Comparison of ENCODE assay signal across 10 mouse cellular contexts in the genomic region with DNA sequence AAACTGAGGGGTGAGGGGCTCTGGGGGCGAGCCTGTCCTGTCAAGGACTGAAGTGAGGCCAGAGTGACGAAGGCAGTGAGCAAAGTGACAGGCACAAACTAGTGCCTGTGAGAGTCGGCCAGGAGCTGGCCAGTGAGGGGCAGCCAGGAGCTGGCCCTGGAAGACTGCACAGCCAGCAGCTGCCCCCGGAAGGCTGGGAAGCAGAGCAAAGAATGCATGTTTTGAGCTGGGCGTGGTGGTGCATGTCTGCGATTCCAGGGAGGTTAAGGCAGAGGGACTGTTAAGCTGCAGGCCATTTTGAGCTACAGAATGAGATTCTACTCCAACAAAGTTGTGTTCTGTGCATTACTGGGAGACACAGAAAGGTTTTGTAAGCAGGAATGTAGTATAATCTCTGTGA. TPM values are rescaled to one million over a fixed set of nuclear protein-coding genes. Genes with fewer than 3 reads are reported as not detected.
A peak's percentile ranks its signal among the peaks of the same experiment; 100 is the strongest.
DNase-seq lines count a peak whose midpoint lies in the region; ATAC-seq and TF ChIP-seq lines count a peak whose summit lies in the region.
"Had no signal": no experiment of that assay in that cellular context is flagged by ENCODE, and none has a peak within 500 bp of the region (broad histone marks: within the 10 kb centered on the region; RNA-seq: fewer than 3 reads in every experiment).

No protein-coding gene starts in this region.

- WGBS in forebrain, embryonic 11.5 days = 47% methylated on average over 6 of the region's 6 CpGs
- WGBS in forebrain, embryonic 15.5 days = 42% methylated on average over 6 of the region's 6 CpGs
- WGBS in liver, embryonic 14.5 days (ENCODE audit: insufficient replicate concordance) = 52% methylated on average over 6 of the region's 6 CpGs
- WGBS in liver, postnatal 0 days (ENCODE audit: insufficient replicate concordance) = 48% methylated on average over 6 of the region's 6 CpGs
- 22% methylated on average over 6 of the region's 6 CpGs for whole genome bisulfite sequencing in embryonic facial prominence, embryonic 14.5 days
- 35% methylated on average over 6 of the region's 6 CpGs for WGBS in limb, embryonic 13.5 days

- H3K4me1 ChIP-seq in forebrain, embryonic 11.5 days (replicated peaks; ENCODE audit: control insufficient read depth, insufficient read depth, low read length) = no peaks in the 10 kb centered on the region
- H3K4me1 ChIP-seq in forebrain, embryonic 15.5 days = no peaks in the 10 kb centered on the region
- peaks cover 0 to 3% of the 10 kb centered on the region in 2 experiments; a peak in 1 of 4 replicates for H3K4me1 ChIP-seq in liver, embryonic 14.5 days (replicated peaks; ENCODE audit: control insufficient read depth in 2 of 2, insufficient read depth in 2 of 2, low read length in 1 of 2)
- H3K4me1 ChIP-seq in liver, postnatal 0 days (ENCODE audit: insufficient read depth) = peaks cover 3% of the 10 kb centered on the region; the same call in 1 of the 2 replicates
- peaks cover 4% of the 10 kb centered on the region; the same call in 1 of the 2 replicates for H3K4me1 ChIP-seq in embryonic facial prominence, embryonic 14.5 days (ENCODE audit: control insufficient read depth, insufficient read depth, low read length)
- H3K4me1 ChIP-seq in limb, embryonic 13.5 days = peaks cover 23% of the 10 kb centered on the region

- H3K27me3 ChIP-seq in forebrain, embryonic 11.5 days (ENCODE audit: control insufficient read depth, insufficient read depth, low read length) = no peaks in the 10 kb centered on the region
- H3K27me3 ChIP-seq in forebrain, embryonic 15.5 days = no peaks in the 10 kb centered on the region
- no peaks in the 10 kb centered on the region for H3K27me3 ChIP-seq in liver, embryonic 14.5 days (ENCODE audit: control insufficient read depth, insufficient read depth, low read length)
- H3K27me3 ChIP-seq in liver, postnatal 0 days (ENCODE audit: insufficient read depth, low read length) = no peaks in the 10 kb centered on the region
- H3K27me3 ChIP-seq in embryonic facial prominence, embryonic 14.5 days (replicated peaks; ENCODE audit: control insufficient read depth, insufficient read depth, low read length) = no peaks in the 10 kb centered on the region
- H3K27me3 ChIP-seq in limb, embryonic 13.5 days = no peaks in the 10 kb centered on the region
- H3K27me3 ChIP-seq: CH12.LX; liver, embryonic 13.5 days had no signal

- no peak overlapping the region for H3K9ac ChIP-seq in forebrain, embryonic 11.5 days (ENCODE audit: low read length)
- no peak overlapping the region for H3K9ac ChIP-seq in forebrain, embryonic 15.5 days (replicated peaks)
- no peak overlapping the region for H3K9ac ChIP-seq in liver, embryonic 14.5 days (replicated peaks)
- no peak overlapping the region for H3K9ac ChIP-seq in liver, postnatal 0 days (replicated peaks)
- no peak overlapping the region for H3K9ac ChIP-seq in embryonic facial prominence, embryonic 14.5 days (ENCODE audit: low read depth, low read length)
- 0 out of 2 replicates have a peak overlapping the region, but pooled peaks have one; percentile 8 for H3K9ac ChIP-seq in limb, embryonic 13.5 days
- H3K9ac ChIP-seq: liver, embryonic 13.5 days had no signal

- no peak for ATAC-seq in forebrain, embryonic 11.5 days (replicated peaks; ENCODE audit: low FRiP score)
- no peak for ATAC-seq in forebrain, embryonic 15.5 days (replicated peaks)
- no peak for ATAC-seq in liver, embryonic 14.5 days (ENCODE audit: insufficient read depth)
- ATAC-seq in liver, postnatal 0 days = no peak
- ATAC-seq in embryonic facial prominence, embryonic 14.5 days (ENCODE audit: low read depth) = peak; percentile 54
- no peak for ATAC-seq in limb, embryonic 13.5 days (ENCODE audit: low FRiP score, low read depth)

- no peak for TF ChIP-seq EP300 in liver, embryonic 14.5 days (IDR thresholded peaks at IDR 0.05; ENCODE audit: low read depth)
- no peak for TF ChIP-seq EP300 in liver, postnatal 0 days (IDR thresholded peaks at IDR 0.05; ENCODE audit: low read depth)

- H3K27ac ChIP-seq in forebrain, embryonic 11.5 days (ENCODE audit: low read depth, low read length) = no peak overlapping the region
- no peak overlapping the region for H3K27ac ChIP-seq in forebrain, embryonic 15.5 days (replicated peaks)
- H3K27ac ChIP-seq in liver, embryonic 14.5 days = no peak overlapping the region
- no peak overlapping the region for H3K27ac ChIP-seq in liver, postnatal 0 days (ENCODE audit: low read depth)
- peak overlapping the region; percentile 61; the same call in 1 of the 2 replicates for H3K27ac ChIP-seq in embryonic facial prominence, embryonic 14.5 days (replicated peaks; ENCODE audit: low read depth, low read length)
- H3K27ac ChIP-seq in limb, embryonic 13.5 days = peak overlapping the region; percentile 11; the same call in 1 of the 2 replicates
- H3K27ac ChIP-seq: liver, embryonic 13.5 days had no signal

- peak; percentile 49 for DNase-seq in forebrain, embryonic 11.5 days (ENCODE audit: low spot score)
- no peak for DNase-seq in liver, embryonic 14.5 days (ENCODE audit: low read depth in 3 of 3, low spot score in 3 of 3)
- no peak for DNase-seq in liver, postnatal 0 days
- DNase-seq in embryonic facial prominence, embryonic 14.5 days (ENCODE audit: low spot score) = peak; percentile 72
- no peak for DNase-seq in spleen, adult 12 weeks (ENCODE audit: low spot score)
- DNase-seq in adipocyte (ENCODE audit: low spot score) = no peak
- DNase-seq: liver, embryonic 13.5 days had no signal

- 0 out of 2 replicates have a peak, but pooled peaks have one; percentile 10 for TF ChIP-seq CTCF in liver, embryonic 14.5 days (IDR thresholded peaks at IDR 0.05; ENCODE audit: low read depth)
- TF ChIP-seq CTCF in liver, postnatal 0 days (IDR thresholded peaks at IDR 0.05; ENCODE audit: low read depth) = no peak

- H3K9me3 ChIP-seq in forebrain, embryonic 11.5 days (ENCODE audit: control insufficient read depth, low read length) = no peaks in the 10 kb centered on the region
- no peaks in the 10 kb centered on the region for H3K9me3 ChIP-seq in forebrain, embryonic 15.5 days
- H3K9me3 ChIP-seq in liver, embryonic 14.5 days (ENCODE audit: control insufficient read depth, low read length) = no peaks in the 10 kb centered on the region
- H3K9me3 ChIP-seq in liver, postnatal 0 days (ENCODE audit: low read length) = no peaks in the 10 kb centered on the region
- H3K9me3 ChIP-seq in embryonic facial prominence, embryonic 14.5 days (ENCODE audit: control insufficient read depth, low read length) = no peaks in the 10 kb centered on the region
- H3K9me3 ChIP-seq in limb, embryonic 13.5 days = no peaks in the 10 kb centered on the region
- H3K9me3 ChIP-seq: liver, embryonic 13.5 days had no signal

- H3K4me2 ChIP-seq in forebrain, embryonic 11.5 days (ENCODE audit: low read depth, low read length, severe bottlenecking) = no peak overlapping the region
- H3K4me2 ChIP-seq in forebrain, embryonic 15.5 days (replicated peaks) = no peak overlapping the region
- H3K4me2 ChIP-seq in liver, embryonic 14.5 days (ENCODE audit: low read depth) = no peak overlapping the region
- H3K4me2 ChIP-seq in liver, postnatal 0 days (ENCODE audit: low read depth, low read length) = no peak overlapping the region
- no peak overlapping the region for H3K4me2 ChIP-seq in embryonic facial prominence, embryonic 14.5 days (ENCODE audit: low read depth, low read length)
- no peak overlapping the region for H3K4me2 ChIP-seq in limb, embryonic 13.5 days (replicated peaks)
- H3K4me2 ChIP-seq: liver, embryonic 13.5 days had no signal

- no peak overlapping the region for H3K4me3 ChIP-seq in forebrain, embryonic 11.5 days (ENCODE audit: low read depth, low read length)
- no peak overlapping the region for H3K4me3 ChIP-seq in forebrain, embryonic 15.5 days
- no peak overlapping the region for H3K4me3 ChIP-seq in liver, embryonic 14.5 days (ENCODE audit: insufficient read depth in 1 of 2, low read depth in 2 of 2, low read length in 2 of 2)
- H3K4me3 ChIP-seq in liver, postnatal 0 days (ENCODE audit: low read depth, low read length) = no peak overlapping the region
- no peak overlapping the region for H3K4me3 ChIP-seq in embryonic facial prominence, embryonic 14.5 days (ENCODE audit: low read depth, low read length)
- H3K4me3 ChIP-seq in limb, embryonic 13.5 days = no peak overlapping the region
- H3K4me3 ChIP-seq: liver, embryonic 13.5 days had no signal

- no peaks in the 10 kb centered on the region for H3K36me3 ChIP-seq in forebrain, embryonic 11.5 days (ENCODE audit: control insufficient read depth, insufficient read depth, low read length)
- no peaks in the 10 kb centered on the region for H3K36me3 ChIP-seq in forebrain, embryonic 15.5 days
- no peaks in the 10 kb centered on the region for H3K36me3 ChIP-seq in liver, embryonic 14.5 days (replicated peaks; ENCODE audit: control insufficient read depth, insufficient read depth, low read depth)
- no peaks in the 10 kb centered on the region for H3K36me3 ChIP-seq in liver, postnatal 0 days (replicated peaks; ENCODE audit: insufficient read depth, low read length)
- no peaks in the 10 kb centered on the region for H3K36me3 ChIP-seq in embryonic facial prominence, embryonic 14.5 days (ENCODE audit: control insufficient read depth, insufficient read depth, low read length)
- peaks cover 3% of the 10 kb centered on the region; the same call in 1 of the 2 replicates for H3K36me3 ChIP-seq in limb, embryonic 13.5 days

RNA-seq across cellular contexts. Expression of a gene that starts 14.3 kb away (rescaled TPM):
- polyA plus RNA-seq in forebrain, embryonic 11.5 days (2014; fragmentation: Nextera tagmentation; extraction: Ambion mirVana) = 30.5 and 36.8 TPM in 2 replicates
- polyA plus RNA-seq in forebrain, embryonic 15.5 days (2015; fragmentation: Nextera tagmentation; extraction: Ambion mirVana) = 10.8 and 11.0 TPM in 2 replicates
- polyA plus RNA-seq in liver, embryonic 14.5 days (2012; rRNA removed) = 2.9 and 4.8 TPM in 2 replicates
- 8.2 and 9.0 TPM in 2 replicates for polyA plus RNA-seq in liver, embryonic 14.5 days (2014; fragmentation: Nextera tagmentation; extraction: Ambion mirVana)
- 4.3 and 5.1 TPM in 2 replicates for polyA plus RNA-seq in liver, postnatal 0 days (2015; fragmentation: Nextera tagmentation; extraction: Ambion mirVana)
- 23.2 and 28.0 TPM in 2 replicates for polyA plus RNA-seq in embryonic facial prominence, embryonic 14.5 days (2014; fragmentation: Nextera tagmentation; extraction: Ambion mirVana)
- polyA plus RNA-seq in limb, embryonic 13.5 days (2015; fragmentation: Nextera tagmentation; extraction: Ambion mirVana) = 31.2 and 31.7 TPM in 2 replicates

RNA-seq across cellular contexts. Expression of a gene that starts 48.6 kb away (rescaled TPM):
- 28.3 and 30.8 TPM in 2 replicates for polyA plus RNA-seq in forebrain, embryonic 11.5 days (2014; fragmentation: Nextera tagmentation; extraction: Ambion mirVana)
- 14.5 and 15.4 TPM in 2 replicates for polyA plus RNA-seq in forebrain, embryonic 15.5 days (2015; fragmentation: Nextera tagmentation; extraction: Ambion mirVana)
- polyA plus RNA-seq in liver, embryonic 14.5 days (2012; rRNA removed) = 2.3 and 2.8 TPM in 2 replicates
- polyA plus RNA-seq in liver, embryonic 14.5 days (2014; fragmentation: Nextera tagmentation; extraction: Ambion mirVana) = 5.6 and 6.0 TPM in 2 replicates
- polyA plus RNA-seq in liver, postnatal 0 days (2015; fragmentation: Nextera tagmentation; extraction: Ambion mirVana) = 1.6 and 2.2 TPM in 2 replicates
- polyA plus RNA-seq in embryonic facial prominence, embryonic 14.5 days (2014; fragmentation: Nextera tagmentation; extraction: Ambion mirVana) = 17.6 and 18.6 TPM in 2 replicates
- polyA plus RNA-seq in limb, embryonic 13.5 days (2015; fragmentation: Nextera tagmentation; extraction: Ambion mirVana) = 19.7 and 23.0 TPM in 2 replicates

RNA-seq across cellular contexts. Expression of a gene that starts 48.6 kb away (rescaled TPM):
- polyA plus RNA-seq in forebrain, embryonic 11.5 days (2014; fragmentation: Nextera tagmentation; extraction: Ambion mirVana) = 107 and 111 TPM in 2 replicates
- 55.8 and 56.3 TPM in 2 replicates for polyA plus RNA-seq in forebrain, embryonic 15.5 days (2015; fragmentation: Nextera tagmentation; extraction: Ambion mirVana)
- polyA plus RNA-seq in liver, embryonic 14.5 days (2012; rRNA removed) = 10.1 and 11.8 TPM in 2 replicates
- polyA plus RNA-seq in liver, embryonic 14.5 days (2014; fragmentation: Nextera tagmentation; extraction: Ambion mirVana) = 13.4 and 15.0 TPM in 2 replicates
- 7.3 and 8.1 TPM in 2 replicates for polyA plus RNA-seq in liver, postnatal 0 days (2015; fragmentation: Nextera tagmentation; extraction: Ambion mirVana)
- 56.8 and 74.8 TPM in 2 replicates for polyA plus RNA-seq in embryonic facial prominence, embryonic 14.5 days (2014; fragmentation: Nextera tagmentation; extraction: Ambion mirVana)
- 60.6 and 60.9 TPM in 2 replicates for polyA plus RNA-seq in limb, embryonic 13.5 days (2015; fragmentation: Nextera tagmentation; extraction: Ambion mirVana)

Comparison
In these comparisons a context has a peak if more than half of its experiments do, and no peak if none do; other contexts are left out.
1. DNase-seq: peak in forebrain, embryonic 11.5 days (single experiment) and embryonic facial prominence, embryonic 14.5 days (single experiment); none in liver, embryonic 14.5 days (0 of 3), liver, postnatal 0 days (single experiment), spleen, adult 12 weeks (single experiment) and adipocyte (single experiment).
2. H3K27ac ChIP-seq: peak in embryonic facial prominence, embryonic 14.5 days (single experiment) and limb, embryonic 13.5 days (single experiment); none in forebrain, embryonic 11.5 days (single experiment), forebrain, embryonic 15.5 days (single experiment), liver, embryonic 14.5 days (single experiment) and liver, postnatal 0 days (single experiment).